Mouse (Mus musculus) adrenal gland, postnatal 36 days (tissue): ENCODE data around the gene Crmp1. TPM values are rescaled to one million over a fixed set of nuclear protein-coding genes. Genes with fewer than 3 reads are reported as not detected.

Experiments used
- DNase-seq, 2 experiments: peaks; one replicate each; pipeline ENCODE4 v3.0.0; 2021; ENCODE audit warnings: mixed read lengths in 1 of 2
- total RNA-seq, 2 experiments: library from RNA; stranded (reverse); gene quantifications; 2 replicates each; pipeline ENCODE4 v1.2.3; 2021

Crmp1 gene
- total RNA-seq, 2 experiments from 2014 or later, result 5.2 to 6.6 TPM

DNA sequence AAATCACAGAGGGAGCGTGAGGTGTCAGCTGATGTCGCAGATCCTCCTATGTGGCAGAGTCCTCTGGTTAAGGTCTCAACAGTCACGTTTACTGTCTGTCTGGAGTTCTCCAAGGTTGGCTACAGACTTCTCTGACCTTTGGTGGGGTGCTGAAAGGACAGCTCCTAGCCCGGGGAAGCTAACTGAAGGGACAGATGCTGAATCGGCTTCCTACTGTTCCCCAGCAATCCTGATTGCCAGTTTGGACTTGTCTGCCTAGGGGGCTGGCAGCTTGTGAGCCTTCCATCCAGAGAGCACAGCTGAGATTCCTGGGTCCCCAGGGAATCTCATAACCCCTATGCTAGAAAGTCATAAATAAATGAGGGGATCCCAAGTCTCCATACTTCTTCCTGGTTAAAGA lies 1.2 kb upstream of the Crmp1 start:
- DNase-seq, result peak; percentile 39 to 53

DNA sequence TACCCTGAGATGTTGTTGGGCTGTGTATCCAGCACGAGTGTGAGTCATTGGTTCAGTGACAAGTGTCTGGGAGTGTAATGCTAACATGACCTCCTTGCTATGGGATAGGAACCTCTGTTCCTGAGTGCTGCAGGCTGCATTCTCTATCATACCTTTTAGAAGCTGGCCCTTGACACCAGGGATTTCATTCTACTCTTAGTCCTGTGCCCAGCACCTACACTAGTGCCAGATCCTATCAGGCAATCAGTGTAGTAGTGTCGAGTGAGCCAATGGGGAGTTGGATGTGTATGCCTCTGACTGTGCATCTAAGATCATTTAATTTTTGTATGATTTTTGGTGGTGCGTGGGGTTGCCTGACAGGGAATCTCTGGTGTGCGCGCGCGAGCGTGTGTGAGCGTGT lies 516 bp upstream of the Crmp1 start:
- no peak for DNase-seq

- no peak for DNase-seq
Observed at GRCm38 (mm10) chr5:37242360-37243168, 824 bp downstream of the Crmp1 start.

DNA sequence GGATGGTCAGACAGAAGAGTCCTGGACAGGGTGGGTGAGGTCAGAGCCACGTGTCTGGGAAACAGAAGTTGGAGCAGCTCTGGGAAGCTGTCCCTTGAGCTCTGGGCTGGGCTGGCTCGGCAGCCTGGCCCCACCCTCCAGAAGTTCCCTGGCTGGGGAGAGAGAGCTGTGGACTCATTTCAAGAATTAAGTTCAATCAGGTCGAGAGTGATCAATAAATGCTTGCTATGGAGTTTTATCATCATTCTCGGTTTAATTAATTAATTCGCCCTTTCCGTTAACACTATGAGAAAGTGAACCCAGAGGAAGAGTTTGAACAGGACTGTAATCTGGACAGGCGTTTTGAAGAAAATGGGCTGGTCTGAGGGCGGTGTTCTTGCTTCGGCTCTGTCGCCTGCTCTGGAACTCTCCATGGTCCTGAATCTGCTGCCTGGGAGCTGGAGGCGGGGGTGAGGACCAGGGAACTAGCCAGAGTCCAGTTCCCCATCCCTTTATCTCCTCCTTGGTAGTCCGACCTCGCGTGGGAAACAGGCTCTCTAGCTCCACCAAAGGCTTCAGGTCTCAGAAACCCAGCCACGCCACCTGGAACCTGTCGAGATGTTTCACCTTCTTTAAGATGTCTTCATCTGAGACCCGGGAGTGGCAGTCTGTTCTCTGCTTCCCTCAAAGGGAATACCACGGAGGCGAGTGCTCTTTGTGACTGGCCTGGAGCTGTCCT lies 1.6 kb downstream of the Crmp1 start:
- DNase-seq, result peak; percentile 84 to 86

DNA sequence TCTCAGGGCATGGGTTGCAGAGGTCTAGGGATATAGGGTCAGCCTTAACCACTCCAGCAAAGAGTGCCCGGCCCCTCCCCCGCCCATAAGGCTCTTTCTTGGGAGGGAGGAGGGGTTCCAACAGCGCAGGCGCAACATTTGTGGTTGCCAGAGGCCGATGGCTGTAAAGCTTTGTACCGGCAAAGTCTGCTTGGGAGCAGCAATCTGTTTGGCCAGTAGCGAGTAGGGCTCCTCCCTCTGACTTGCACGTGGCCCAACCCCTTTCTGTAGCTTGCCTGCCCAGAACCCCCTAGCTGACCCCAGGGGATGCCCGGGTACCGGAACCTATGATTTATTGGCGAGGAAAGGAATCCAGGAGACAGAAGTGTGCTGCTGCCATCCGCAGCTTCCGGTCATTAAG lies 2.4 kb downstream of the Crmp1 start:
- no peak for DNase-seq

DNA sequence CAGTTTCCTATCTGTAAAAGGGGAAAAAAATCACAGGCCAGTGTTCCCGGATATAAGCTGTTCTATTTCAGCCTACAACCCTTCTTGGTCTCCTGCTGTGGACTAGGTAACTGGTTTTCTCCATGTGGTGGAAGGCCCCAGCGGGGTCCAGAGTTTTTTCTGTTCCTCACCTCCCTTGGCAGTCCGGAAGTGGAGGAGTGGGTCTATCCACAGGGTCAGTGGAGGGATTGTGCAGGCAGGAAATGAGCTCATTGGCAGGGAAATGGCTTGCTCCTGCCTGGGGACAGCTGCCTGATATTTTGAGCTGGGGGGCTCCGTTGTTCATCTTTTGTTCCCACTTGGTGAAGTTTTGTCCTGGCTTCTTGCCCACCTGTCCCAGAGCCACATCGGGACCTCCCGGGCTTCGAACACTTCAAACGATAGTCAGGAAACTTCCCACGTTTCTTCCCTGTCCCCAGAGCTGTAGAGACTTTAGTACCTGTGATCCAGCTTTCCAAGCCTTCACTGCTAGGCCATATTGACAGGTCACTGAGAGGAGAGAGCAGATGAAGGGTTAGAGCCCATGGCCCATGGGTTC lies 3.0 kb downstream of the Crmp1 start:
- DNase-seq, result no peak

- DNase-seq, result peak; percentile 36 to 48
Observed at GRCm38 (mm10) chr5:37245651-37246050, 3.9 kb downstream of the Crmp1 start.

- no peak for DNase-seq
Observed at GRCm38 (mm10) chr5:37246138-37246910, 4.6 kb downstream of the Crmp1 start.

DNA sequence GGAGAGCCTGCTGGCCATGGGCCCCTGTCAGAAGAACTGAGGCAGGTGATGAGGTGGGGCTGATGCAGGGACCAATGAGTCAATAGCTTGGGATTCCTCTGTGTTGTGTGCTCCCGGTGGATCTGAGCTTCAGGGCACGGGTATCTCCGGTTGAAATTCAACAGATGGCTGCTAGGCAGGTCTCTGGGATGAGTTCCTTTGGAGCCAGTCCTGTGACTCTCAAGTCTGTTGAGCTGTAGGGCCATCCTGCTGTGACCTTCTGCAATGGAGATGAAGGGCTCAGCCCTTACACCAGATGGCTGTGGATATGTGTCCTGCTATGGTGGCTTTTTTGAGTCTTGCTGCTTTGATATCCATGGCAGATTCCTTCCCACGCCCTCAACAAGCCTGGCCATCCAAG lies 5.7 kb downstream of the Crmp1 start:
- DNase-seq, result no peak

DNA sequence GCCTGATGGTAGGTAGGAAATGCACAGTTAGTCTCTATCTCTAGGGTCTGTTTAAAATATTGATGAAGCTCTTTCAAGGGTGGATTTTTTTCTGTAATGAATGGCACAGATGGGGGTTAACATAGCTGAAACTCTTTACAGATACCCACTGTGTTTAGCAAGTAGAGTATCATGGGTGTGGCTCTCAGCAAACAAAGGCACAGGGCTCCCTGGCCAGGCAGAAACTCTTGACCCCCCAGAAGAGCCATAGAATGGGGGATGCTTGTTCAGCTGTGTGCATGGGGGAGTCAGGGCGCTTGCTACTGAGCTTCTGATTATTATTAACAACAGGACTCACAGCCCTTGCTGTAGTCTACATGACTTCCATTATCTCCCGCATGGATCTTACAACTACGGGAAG lies 7.1 kb downstream of the Crmp1 start:
- DNase-seq, result no peak

DNA sequence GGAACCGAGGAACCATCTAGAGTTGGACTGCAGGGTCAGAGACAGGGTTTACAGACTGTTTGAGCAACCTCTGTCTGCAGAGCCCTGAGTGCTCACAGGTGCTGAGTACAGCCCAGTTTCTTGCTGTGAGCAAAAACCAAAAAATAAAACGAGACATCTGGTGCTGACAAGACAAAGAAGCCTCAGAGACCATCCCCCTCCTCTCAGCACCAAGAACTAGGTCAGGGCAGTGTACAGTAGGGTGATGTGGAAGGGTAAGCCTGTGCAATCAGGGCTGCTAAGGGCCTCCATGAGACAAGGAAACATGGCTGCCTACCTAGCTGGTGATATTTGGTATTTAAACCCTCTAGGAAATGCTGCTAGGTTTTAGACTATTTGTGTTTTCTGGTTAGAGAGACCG lies 9.9 kb downstream of the Crmp1 start:
- no peak for DNase-seq

DNA sequence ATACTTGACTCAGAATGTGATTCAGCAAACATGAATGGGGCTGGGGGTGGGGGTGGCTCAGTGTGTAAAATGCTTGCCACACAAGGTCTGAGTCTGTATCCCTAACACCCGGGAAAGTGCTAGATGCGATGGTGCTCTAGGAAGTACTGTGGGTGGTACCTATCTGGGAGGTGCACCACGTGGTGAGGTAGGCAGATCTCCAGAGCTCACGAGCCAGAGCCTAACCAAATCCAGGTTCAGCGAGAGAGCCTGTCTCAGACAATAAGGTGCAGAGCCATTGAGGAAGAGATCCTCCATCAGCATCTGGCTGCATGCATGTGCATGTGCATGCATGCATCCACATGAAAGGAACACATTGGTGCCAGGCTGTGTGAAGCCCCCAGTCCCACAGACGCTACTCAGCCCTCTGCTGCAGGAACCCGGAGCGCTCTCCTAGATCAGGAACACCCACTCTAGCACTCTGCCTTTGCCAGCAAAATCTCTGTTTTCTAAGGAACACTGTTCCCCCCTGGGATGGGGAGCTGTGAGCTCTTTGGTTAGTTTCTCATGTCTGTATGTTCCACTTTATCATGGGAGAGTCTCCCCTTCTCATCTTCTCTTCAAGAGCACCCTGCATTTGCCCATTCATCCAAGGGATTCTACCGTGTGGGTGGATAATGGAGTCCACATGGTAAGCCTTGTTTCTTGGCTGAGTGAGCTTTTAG lies 10.5 kb downstream of the Crmp1 start:
- no peak for DNase-seq

- no peak for DNase-seq
Observed at GRCm38 (mm10) chr5:37254523-37254922, 12.8 kb downstream of the Crmp1 start.

GRCm38 (mm10) chr5:37256823-37257222 lies 15.1 kb downstream of the Crmp1 start:
- DNase-seq, result no peak

DNA sequence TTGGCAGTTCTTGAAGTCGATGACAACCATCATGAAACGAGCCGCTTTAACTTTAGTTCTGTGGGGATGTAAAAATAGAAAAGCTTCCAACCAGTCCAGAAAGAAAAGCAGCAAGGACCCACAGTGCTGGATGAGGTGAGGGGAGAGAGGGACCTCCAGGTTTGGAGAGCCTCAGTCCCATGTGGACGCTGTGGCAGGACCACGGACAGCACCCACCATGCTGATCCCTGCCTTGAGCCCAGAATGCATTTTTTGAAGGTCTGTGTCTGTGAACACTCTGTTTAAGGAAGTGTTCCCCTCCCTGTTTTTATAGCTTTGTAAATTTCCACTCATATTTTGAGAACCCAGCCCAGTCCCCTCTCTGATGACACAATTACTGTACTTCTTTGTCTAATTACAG lies 15.5 kb downstream of the Crmp1 start:
- DNase-seq, result peak; percentile 57 to 68

DNA sequence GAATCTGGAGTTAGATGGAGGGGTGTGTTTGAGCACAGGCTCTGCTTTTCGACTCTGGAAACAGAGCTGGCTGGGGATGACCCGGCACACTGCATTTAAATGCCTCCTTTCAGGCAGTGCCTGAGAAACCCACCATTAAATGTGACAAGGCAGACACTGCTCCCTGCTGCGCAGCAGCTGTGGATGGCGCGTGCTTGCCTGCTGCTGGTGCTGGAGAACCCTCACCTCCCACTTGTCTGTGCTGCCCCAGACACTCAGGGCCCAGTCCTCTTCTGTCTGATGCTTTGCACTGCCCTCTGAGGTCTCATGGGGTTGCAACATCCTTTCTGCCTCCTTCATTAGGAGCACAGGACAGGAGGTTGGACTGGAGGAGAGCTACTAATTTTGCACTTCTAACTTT lies 20.0 kb downstream of the Crmp1 start:
- DNase-seq, result no peak

DNA sequence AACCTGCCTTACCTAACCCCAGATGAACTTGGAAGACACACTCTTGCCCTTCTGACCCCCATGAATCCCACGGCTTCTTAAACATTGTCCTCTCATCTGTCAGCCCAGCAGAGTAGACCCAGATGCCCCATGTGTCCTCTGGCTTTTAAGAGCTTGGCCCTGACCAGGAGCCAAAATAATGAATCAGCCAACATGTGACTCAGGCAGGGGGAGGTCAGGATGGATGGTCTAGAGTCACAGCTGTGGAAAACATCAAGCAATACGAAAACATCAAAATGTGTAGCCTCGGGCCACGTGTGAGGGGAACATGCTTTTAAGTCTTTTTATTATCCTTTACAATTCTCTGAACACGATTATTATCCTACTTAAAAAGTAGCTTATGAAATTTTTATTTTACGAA lies 22.1 kb downstream of the Crmp1 start:
- DNase-seq, result peak; percentile 72 to 76

GRCm38 (mm10) chr5:37281021-37281420 lies 39.3 kb downstream of the Crmp1 start:
- no peak for DNase-seq

- DNase-seq, result peak; percentile 50 to 69
Observed at GRCm38 (mm10) chr5:37288374-37288773, 46.6 kb downstream of the Crmp1 start.

DNA sequence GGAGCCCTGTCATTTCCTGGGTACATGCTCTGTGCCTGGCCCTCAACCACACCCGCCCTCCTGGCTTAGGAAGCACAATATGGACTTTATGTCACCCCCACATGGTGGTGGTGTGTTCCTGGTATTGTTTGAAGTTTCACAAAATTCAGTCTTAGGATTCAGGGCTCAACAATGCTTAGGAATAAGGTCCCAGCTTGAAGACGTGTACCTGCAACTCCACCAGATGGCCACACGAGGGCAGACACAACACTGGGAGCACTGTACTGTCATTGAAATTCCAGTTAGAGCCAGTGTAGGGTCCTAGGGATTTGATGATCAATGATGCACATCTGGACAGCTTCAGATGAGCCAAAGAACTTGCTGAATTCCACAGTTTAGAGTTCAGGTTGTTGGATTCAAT lies 47.5 kb downstream of the Crmp1 start:
- peak; percentile 35 to 51 for DNase-seq

GRCm38 (mm10) chr5:37290983-37291382 lies 49.2 kb downstream of the Crmp1 start:
- peak in 1 of 2 experiments; percentile 8 for DNase-seq

DNA sequence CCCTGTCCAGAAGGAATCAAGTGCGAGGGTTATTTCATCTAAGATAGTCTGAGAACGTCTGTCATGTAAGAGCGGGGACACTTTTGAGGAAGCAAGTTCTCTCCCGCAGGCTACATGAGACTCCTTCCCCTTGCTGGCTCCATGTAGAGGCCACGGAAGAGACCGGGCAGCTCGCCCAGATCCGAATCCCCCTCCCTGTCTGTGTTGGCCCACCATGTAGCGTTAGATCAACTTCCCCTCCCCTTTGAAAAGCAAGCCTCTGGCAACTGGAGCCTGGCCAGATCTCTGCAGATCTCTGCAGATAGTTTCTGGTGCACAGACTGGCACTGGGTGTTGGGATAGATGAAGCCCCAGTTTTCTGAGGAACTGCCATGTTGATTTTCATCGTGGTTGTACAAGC lies 55.0 kb downstream of the Crmp1 start:
- no peak for DNase-seq
